Mouse (Mus musculus) urinary bladder, postnatal 4 days (tissue): ENCODE results near the gene As3mt.
"Not testable (repeated sequence)": the region's sequence is repeated elsewhere in the genome, so short reads cannot be mapped to it uniquely, and the experiment has no call there.

Source experiments
- DNase-seq, 2 experiments: peaks; one replicate each; pipeline ENCODE4 v3.0.0; 2021 to 2022; ENCODE audit warnings: low spot score in 2 of 2

As3mt gene

GRCm38 (mm10) chr19:46752235-46752634 lies 45.0 kb downstream of the As3mt start:
- no peak for DNase-seq

GRCm38 (mm10) chr19:46755066-46755465 lies 47.8 kb downstream of the As3mt start:
- no peak for DNase-seq

DNA sequence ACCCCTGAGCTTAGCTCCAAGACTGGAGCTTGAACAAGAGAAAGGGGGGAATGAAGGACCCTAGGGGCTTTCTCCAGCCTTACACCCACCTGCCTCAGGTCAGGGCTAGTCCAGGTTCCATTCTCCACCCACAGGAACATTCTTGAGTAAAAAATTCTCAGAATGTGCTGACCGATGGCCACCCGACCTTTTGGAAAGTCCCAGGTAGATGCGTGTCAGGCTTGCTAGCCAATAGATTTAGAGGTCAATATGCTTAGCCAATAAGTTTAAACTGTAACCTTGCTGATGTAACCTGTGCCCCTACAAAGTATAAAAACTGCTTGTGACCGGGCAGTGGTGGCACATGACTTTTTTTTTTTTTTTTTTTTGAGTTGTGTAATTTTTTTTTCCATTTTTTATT lies 49.0 kb downstream of the As3mt start:
- no peak for DNase-seq

GRCm38 (mm10) chr19:46759096-46759495 lies 51.8 kb downstream of the As3mt start:
- no peak for DNase-seq

DNA sequence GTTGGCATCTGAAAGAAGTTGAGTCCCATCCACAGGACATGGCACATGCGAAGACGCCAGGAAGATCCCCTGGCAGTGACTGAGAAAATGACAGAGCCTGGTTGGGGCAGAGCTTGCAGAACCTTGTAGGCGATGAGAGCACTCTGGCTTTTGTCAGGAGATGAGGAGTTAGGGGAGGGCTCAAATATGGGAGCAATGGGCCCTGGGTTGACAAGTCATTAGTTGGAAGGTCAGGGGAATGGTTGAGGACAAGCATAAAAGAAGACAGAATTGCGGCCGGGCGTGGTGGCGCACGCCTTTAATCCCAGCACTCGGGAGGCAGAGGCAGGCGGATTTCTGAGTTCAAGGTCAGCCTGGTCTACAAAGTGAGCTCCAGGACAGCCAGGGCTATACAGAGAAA lies 52.7 kb downstream of the As3mt start:
- DNase-seq, result not testable (repeated sequence)

- peak; percentile 73 to 83 for DNase-seq
Observed at GRCm38 (mm10) chr19:46760375-46761160, 53.3 kb downstream of the As3mt start.

DNA sequence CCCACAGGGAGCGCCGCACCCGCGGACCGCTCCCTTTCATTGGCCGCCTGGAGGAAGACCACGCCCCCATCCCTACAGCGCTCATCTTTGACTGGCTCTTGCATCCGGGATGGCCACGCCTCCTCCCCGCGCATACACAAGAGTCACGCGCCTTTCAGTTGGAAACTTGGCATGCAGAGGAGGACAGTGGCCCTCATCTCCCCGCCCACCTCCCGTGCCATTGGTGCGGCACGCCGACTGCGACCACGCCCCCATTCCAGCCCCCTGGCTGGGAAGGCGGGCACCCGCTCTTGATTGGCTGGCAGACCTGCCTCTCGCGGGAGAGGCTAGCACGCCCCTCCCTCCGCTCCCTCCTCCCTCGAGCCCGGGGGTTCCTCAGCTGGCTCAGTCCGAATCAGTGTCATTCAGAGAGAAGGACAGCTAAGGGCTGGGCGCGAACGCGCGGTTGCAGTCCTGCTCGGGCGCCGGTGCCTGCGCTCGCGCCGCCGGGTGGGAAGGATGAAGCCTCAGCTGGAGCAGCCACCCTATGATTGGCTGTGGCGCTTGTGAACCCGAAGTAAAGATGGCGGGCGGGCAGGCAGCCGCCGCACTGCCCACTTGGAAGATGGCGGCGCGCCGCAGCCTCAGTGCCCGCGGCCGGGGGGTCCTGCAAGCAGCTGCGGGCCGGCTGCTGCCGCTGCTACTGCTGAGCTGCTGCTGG lies 54.1 kb downstream of the As3mt start, which contains the start of gene Cnnm2:
TSS of gene Cnnm2 (plus strand) at position 350 of the 700 bp plus-strand sequence.
- DNase-seq, result peak; percentile 99 to 100

DNA sequence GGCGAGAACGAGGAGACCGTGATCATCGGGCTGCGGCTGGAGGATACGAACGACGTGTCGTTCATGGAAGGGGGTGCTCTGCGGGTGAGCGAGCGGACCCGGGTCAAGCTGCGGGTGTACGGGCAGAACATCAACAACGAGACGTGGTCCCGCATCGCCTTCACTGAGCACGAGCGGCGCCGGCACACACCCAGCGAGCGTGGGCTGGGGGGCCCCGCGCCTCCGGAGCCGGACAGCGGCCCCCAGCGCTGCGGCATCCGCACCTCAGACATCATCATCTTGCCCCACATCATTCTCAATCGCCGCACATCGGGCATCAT lies 54.7 kb downstream of the As3mt start:
- DNase-seq, result no peak

- no peak for DNase-seq
Observed at GRCm38 (mm10) chr19:46762291-46762991, 55.2 kb downstream of the As3mt start.

- no peak for DNase-seq
Observed at GRCm38 (mm10) chr19:46762992-46763342, 55.7 kb downstream of the As3mt start.

DNA sequence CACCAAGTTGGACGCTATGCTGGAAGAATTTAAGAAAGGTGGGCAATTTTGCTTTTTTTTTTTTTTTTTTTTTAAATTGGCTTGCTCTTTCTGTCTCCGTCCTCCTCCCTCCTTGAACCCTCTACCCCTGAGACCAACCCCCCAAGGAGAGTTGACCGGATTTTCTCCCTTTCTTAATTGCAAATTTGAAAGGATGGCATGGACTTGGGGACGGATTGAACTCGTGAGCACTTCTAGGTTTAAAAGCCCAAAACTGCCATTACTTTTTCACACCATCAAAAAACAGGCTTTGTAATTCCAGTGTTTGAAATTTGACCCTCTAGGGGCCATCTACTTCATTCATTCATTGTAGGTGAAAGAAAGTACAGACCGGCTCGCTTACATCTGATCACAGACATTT lies 56.1 kb downstream of the As3mt start:
- no peak for DNase-seq

DNA sequence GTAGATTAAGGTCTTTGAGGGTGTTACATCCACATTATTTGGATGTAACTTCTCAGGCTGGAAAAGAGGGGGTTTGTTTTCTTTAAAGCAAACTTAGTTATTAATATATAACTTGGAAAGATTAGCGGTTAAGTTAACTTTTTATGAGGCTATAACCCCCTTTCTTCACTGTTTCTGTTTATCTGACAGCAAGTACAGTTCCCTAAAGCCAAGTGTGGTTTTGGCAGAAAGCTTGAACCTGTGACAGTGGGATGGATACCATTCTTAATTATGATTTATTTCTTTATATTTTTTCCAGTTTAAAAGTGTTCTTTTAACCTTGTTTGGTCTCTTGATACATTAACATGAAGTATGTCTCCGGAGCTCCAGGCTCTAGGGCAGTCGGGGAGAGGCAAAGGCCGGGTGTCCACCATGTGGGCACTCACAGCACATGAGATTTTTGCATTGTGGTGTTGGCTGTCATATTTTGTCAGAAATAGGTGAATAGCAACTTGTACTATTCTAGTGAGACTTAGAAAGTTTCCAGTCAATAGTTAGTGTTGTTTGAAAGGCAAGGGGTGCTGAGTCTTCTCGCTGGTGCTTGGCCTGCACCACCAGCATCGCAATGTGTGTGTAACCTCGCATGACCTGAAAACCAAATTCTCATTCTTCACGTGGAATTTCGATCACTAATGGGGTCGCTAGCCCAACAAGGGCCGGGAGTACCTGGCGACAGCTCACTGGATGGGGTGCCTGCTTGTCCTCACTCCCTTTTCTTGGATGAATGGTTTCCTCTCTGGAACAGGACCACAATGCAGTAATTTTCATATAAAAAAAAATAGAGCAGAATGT lies 56.9 kb downstream of the As3mt start:
- no peak for DNase-seq

DNA sequence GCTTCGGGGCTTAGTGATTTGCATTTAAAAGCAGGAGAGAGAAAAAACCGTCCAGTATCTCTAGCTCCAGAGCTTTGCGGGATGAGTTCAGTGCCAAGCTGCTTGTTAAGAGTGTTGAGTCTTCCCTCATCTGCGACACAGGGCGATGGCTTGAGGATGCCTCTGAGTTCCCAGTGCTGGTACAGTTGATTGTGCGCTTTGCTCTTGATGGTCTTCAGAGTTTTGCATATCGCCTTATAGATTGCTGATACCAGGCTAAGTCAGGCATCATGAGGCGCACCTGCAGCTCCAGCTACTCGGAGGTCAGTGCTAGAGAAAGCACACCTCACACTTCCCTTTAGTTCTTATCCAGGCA lies 57.5 kb downstream of the As3mt start:
- no peak for DNase-seq

DNA sequence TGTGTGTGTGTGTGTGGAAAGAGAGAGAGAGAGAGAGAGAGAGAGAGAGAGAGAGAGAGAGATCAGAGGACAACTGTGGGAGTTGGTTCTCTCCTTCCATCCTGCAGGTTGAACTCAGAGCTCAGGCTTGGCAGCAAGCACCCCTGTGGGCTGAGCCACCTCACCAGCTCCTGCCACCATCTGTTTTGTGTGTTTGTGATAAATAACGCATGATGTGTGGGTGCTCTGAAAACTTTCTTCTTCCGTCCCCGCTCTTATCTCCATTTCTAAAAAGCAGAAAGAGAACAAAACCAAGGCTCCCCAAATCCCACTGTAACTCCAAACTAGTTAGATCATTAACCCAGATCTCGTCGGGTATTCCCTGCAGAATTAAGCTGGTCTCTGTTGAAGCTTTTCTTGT lies 58.9 kb downstream of the As3mt start:
- DNase-seq, result no peak

DNA sequence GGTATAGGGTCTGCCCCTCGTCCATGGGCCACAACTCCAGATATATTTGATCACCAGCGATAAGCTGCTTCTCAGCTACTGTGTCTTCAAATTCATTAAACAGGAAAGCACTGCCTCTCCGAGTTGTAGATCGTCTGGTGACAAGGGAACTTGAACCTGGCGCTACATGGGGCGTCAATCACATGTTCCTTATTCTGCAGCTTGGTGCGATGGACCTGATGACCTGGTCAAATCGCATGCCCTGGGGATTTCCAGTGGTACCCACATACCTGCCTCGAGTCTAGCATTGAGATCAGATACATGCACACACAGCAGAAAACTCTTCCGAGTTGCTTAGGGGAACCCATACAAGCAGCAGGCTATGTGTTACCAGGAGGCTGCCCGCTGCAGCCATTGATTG lies 62.5 kb downstream of the As3mt start:
- no peak for DNase-seq

- DNase-seq, result no peak
Observed at GRCm38 (mm10) chr19:46771801-46772200, 64.5 kb downstream of the As3mt start.

GRCm38 (mm10) chr19:46776391-46776790 lies 69.1 kb downstream of the As3mt start:
- DNase-seq, result no peak

DNA sequence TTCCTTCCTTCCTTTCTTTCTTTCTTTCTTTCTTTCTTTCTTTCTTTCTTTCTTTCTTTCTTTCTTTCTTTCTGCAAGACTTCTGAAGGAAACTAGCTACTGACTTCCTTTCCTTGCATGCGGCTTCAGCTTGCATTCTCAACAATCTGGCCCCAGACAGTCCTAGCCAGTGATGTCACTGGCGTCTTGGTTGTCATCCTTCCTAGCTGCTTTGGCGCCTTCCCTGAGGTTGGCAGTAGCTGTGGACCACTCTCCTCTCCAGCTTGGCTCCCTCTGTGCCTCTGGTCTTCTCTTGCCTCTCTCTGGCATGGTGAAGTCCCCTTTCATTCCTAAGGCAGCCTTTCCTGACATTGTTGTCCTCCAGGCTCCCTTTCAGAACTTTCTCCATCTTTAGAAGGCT lies 69.6 kb downstream of the As3mt start:
- no peak for DNase-seq

GRCm38 (mm10) chr19:46777928-46778680 lies 70.8 kb downstream of the As3mt start:
- no peak for DNase-seq

GRCm38 (mm10) chr19:46779130-46779529 lies 71.9 kb downstream of the As3mt start:
- DNase-seq, result not testable (repeated sequence)

DNA sequence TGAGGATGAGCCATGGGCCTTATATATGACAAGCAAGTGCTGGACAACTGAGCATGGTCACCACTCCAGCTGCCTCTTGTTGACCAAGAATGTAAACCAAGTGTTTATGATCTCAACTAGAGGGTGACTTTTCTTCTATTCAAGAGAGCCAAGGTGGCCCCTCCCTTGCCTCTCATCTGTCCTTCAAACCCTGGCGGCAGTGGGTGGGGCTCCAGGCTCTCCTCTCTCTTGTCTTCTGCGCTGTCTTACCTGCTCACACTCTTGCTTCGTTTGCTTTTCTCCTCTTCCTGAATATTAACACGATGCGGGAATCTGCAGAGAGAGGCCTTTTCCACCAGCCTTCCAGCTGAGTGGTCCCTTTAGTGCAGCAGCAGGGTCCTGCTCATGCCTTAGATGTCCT lies 76.8 kb downstream of the As3mt start:
- DNase-seq, result no peak
